Mouse (Mus musculus) spleen, adult 2 months (tissue): ENCODE data around the gene Gm20425.
A peak's percentile ranks its signal among the peaks of the same experiment; 100 is the strongest.

Experiments used
- CTCF ChIP-seq: fragments of 200-500 bp; IDR thresholded peaks from 2 replicates; pipeline ENCODE4 v1.5.1; 2011; ENCODE audit warnings: mild to moderate bottlenecking, inconsistent platforms; ENCODE audit not compliant: insufficient read depth, insufficient read length, insufficient replicate concordance; ENCODE audit errors: extremely low read depth
- POLR2A ChIP-seq: fragments of 200-500 bp; IDR thresholded peaks from 2 replicates; pipeline ENCODE4 v1.6.1; 2011; ENCODE audit warnings: low read depth, low read length, inconsistent platforms

GRCm38 (mm10) chr9:103207846-103208245 is 22.3 kb downstream of the Gm20425 start:
- TF ChIP-seq CTCF (peak; percentile 83), POLR2A (no peak)
